Mouse (Mus musculus) heart, adult 2 months (tissue): ENCODE measurements around the gene Nxf1. TPM values are rescaled to one million over a fixed set of nuclear protein-coding genes. Genes with fewer than 3 reads are reported as not detected.

Experiments
- DNase-seq, 2 experiments: peaks; one replicate each; pipeline ENCODE4 v3.0.0; 2021
- H3K27ac ChIP-seq: fragments of 200-600 bp; 2 replicates; pipeline ENCODE4 v1.8.1; 2022
- H3K27me3 ChIP-seq: fragments of 200-500 bp; 2 replicates; pipeline ENCODE4 v1.6.1; 2012; ENCODE audit warnings: mild to moderate bottlenecking, low read length, inconsistent platforms, mixed read lengths; ENCODE audit not compliant: control insufficient read depth, insufficient read depth
- H3K36me3 ChIP-seq: fragments of 200-500 bp; 2 replicates; pipeline ENCODE4 v1.6.1; 2012; ENCODE audit warnings: low read length, inconsistent platforms; ENCODE audit not compliant: control insufficient read depth, insufficient read depth
- H3K4me1 ChIP-seq: fragments of 200-500 bp; 2 replicates; pipeline ENCODE4 v1.6.1; 2011; ENCODE audit warnings: low read length; ENCODE audit not compliant: control insufficient read depth, insufficient read depth
- H3K4me3 ChIP-seq: fragments of 200-600 bp; 2 replicates; pipeline ENCODE4 v1.8.1; 2022
- H3K79me2 ChIP-seq: fragments of 200-500 bp; replicated peaks from 2 replicates; pipeline ENCODE4 v1.6.1; 2012; ENCODE audit warnings: mild to moderate bottlenecking, inconsistent platforms, low read length, moderate library complexity, mixed read lengths; ENCODE audit not compliant: control insufficient read depth, insufficient read depth
- H3K9ac ChIP-seq: fragments of 200-500 bp; 2 replicates; pipeline ENCODE4 v1.6.1; 2012; ENCODE audit warnings: low read depth, mild to moderate bottlenecking, control low read depth, inconsistent platforms, low read length, mixed read lengths
- CTCF ChIP-seq: fragments of 200-600 bp; IDR thresholded peaks from 2 replicates; pipeline ENCODE4 v1.8.1; 2022; ENCODE audit warnings: antibody characterized with exemption, mild to moderate bottlenecking, moderate library complexity
- EP300 ChIP-seq: fragments of 200-500 bp; IDR thresholded peaks from 2 replicates; pipeline ENCODE4 v1.6.1; 2011; ENCODE audit warnings: low read depth, low read length, control low read depth; ENCODE audit not compliant: insufficient read depth
- POLR2A ChIP-seq: fragments of 200-500 bp; IDR thresholded peaks from 2 replicates; pipeline ENCODE4 v1.6.1; 2011; ENCODE audit warnings: mild to moderate bottlenecking, low read depth, low read length, control low read depth; ENCODE audit not compliant: insufficient read depth
- WGBS: fragments of 180-500 bp; shearing (Covaris S2); methylation state at CpG from one replicate; pipeline ENCODE4 v1.1.7; 2018; 5-methylcytosine and 5-hydroxymethylcytosine counted together
- intact Hi-C: fragments of 180-260 bp; cut with DNase I; formaldehyde crosslinking; loops from one replicate; pipeline ENCODE4 v1.15.1; 2025
- microRNA-seq, 2 experiments: library from miRNA; unstranded; fragments of <30 nt; microRNA quantifications; one replicate each; pipeline ENCODE4 v1.2.0; 2021
- polyA plus RNA-seq: library from polyadenylated mRNA; depleted of rRNA; stranded (reverse); fragments of >200 nt; gene quantifications from 2 replicates; pipeline ENCODE4 v1.2.3, GENCODE M21; 2012; rRNA removed
- total RNA-seq, 2 experiments: library from RNA; stranded (reverse); gene quantifications; 2 replicates each; pipeline ENCODE4 v1.2.3; 2021

Gene Nxf1
- total and polyA plus RNA-seq, 3 experiments = 35.5 to 66.5 (median 41.8) TPM

DNA sequence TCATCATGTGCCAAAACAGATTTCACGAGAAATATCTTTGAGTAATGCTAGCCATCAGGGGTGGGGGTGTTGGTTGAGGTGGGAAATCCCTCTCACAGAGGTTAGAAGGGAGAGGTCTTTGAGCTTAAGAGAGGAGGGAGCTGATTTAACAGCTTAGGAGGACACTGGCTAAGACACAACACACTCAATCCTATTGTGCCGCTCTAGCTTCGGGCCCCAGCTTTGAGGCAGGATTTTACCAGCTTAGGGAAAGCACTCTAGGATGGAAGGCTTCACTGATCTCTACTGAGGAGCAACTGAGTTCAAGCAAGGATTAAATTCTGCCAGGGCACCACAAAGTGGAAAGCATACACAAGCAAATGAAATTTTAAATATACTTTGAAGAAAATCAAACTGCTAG lies 60.1 kb downstream of the Nxf1 start:
- H3K9ac ChIP-seq = no peak overlapping the region
- peaks cover 6% of the 10 kb centered on the region for H3K36me3 ChIP-seq
- 61% methylated on average over 3 of the region's 3 CpGs for WGBS
- H3K27me3 ChIP-seq = no peaks in the 10 kb centered on the region
- H3K27ac ChIP-seq = no peak overlapping the region
- intact Hi-C loops = loop anchor here (5.0 kb wide), 4 partner anchors 45 to 95 kb away; partner anchors contain the start of genes 1700092M07Rik, Nxf1, Slc3a2 and Stx5a
- no peak overlapping the region for H3K4me3 ChIP-seq
- DNase-seq = no peak
- peaks cover 5% of the 10 kb centered on the region for H3K4me1 ChIP-seq
- no peak for TF ChIP-seq CTCF
- peaks cover 1% of the 10 kb centered on the region; the same call in 1 of the 2 replicates for H3K79me2 ChIP-seq

DNA sequence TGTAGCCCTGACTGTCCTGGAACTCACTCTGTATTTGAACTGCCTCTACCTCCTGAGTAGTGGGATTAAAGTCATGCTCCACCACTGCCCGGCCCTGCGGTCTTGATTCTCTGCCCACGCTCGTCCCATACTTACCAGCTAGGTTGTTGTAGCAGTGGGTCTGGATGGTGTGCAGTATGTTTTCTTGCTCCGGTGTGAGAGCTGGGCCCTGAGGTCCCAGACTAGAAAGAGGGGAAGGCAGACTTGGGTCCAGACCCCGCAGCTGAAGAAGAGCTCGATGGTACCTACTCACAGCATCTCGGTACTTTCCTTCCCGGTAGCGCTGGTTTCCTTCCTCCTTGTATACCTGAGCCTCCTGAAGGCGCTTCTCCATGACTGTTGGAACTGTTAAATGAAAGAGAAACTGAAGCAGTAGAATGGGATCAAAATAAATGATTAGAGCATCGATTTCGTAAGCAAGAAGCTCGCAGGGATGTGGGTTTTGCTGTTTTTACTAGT lies 61.5 kb downstream of the Nxf1 start:
- peaks cover 1% of the 10 kb centered on the region; the same call in 1 of the 2 replicates for H3K79me2 ChIP-seq
- intact Hi-C loops = loop anchor here (2.0 to 5.0 kb wide), 5 partner anchors 16 to 96 kb away; partner anchors contain the start of genes 1700092M07Rik, Nxf1, Slc3a2 and Stx5a
- peaks cover 7% of the 10 kb centered on the region for H3K4me1 ChIP-seq
- TF ChIP-seq POLR2A (no peak), CTCF (no peak), EP300 (no peak)
- peak overlapping the region; percentile 86 for H3K4me3 ChIP-seq
- peak overlapping the region; percentile 97 for H3K27ac ChIP-seq
- no peaks in the 10 kb centered on the region for H3K27me3 ChIP-seq
- WGBS = 9% methylated on average over 14 of the region's 14 CpGs
- DNase-seq = no peak
- H3K36me3 ChIP-seq = peaks cover 18% of the 10 kb centered on the region
- peak overlapping the region; percentile 62 for H3K9ac ChIP-seq

DNA sequence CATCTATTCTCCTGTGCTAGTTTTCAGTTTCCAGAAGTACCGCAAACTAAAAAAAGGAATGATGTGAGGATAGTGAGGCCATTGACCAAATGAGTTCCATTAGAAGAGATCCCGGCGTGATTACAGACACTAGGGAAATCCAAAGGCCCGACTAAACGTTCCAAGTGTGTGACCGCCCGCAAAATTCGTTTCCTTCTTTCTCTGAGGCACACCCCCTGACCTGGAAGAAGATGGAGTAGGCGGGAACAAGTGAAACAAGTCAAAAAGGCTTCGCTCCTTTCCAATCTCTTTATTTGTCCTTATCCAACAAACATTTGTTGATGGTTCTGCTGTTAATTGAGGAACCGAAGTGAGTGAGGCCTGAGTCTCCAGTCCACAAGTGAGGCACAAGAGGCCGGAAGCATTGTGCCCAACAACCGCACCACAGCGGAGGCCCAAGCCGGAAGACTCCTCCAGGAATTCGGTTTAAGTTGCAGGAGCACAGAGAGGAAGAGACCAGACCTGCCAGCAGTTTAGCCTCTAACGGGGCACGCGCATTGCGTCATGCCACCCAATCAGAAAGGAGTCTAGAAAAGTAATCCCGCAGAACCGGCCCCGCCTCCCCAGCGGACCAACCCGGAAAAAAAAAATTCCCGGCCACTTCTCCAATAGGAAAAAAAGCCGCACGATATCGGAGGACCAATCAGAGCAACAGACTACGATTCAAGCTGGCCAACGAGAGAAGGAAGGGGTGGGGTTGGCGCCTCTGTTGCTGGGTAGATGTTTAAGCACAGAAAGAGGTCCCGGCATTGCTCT lies 62.1 kb downstream of the Nxf1 start, which contains the start of gene Ttc9c:
Gene Ttc9c, minus strand, starts transcription at position 533 of the 795 bp plus-strand sequence.
- under 1% methylated on average over 33 of the region's 33 CpGs for WGBS
- peak; percentile 91 to 98 for DNase-seq
- Histone ChIP-seq H3K4me1 (peaks cover 7% of the 10 kb centered on the region), H3K36me3 (peaks cover 20% of the 10 kb centered on the region), H3K79me2 (peaks cover 1% of the 10 kb centered on the region; the same call in 1 of the 2 replicates), H3K27me3 (no peaks in the 10 kb centered on the region), H3K9ac (peak within 1 kb of the TSS; percentile 93), H3K27ac (peak within 1 kb of the TSS; percentile 97), H3K4me3 (peak within 1 kb of the TSS; percentile 86)
- TF ChIP-seq POLR2A (peak; percentile 82), EP300 (peak; percentile 79), CTCF (no peak)
- intact Hi-C loops = loop anchor here (2.0 to 5.0 kb wide), 5 partner anchors 16 to 97 kb away; partner anchors contain the start of genes 1700092M07Rik, Nxf1, Slc3a2 and Stx5a

DNA sequence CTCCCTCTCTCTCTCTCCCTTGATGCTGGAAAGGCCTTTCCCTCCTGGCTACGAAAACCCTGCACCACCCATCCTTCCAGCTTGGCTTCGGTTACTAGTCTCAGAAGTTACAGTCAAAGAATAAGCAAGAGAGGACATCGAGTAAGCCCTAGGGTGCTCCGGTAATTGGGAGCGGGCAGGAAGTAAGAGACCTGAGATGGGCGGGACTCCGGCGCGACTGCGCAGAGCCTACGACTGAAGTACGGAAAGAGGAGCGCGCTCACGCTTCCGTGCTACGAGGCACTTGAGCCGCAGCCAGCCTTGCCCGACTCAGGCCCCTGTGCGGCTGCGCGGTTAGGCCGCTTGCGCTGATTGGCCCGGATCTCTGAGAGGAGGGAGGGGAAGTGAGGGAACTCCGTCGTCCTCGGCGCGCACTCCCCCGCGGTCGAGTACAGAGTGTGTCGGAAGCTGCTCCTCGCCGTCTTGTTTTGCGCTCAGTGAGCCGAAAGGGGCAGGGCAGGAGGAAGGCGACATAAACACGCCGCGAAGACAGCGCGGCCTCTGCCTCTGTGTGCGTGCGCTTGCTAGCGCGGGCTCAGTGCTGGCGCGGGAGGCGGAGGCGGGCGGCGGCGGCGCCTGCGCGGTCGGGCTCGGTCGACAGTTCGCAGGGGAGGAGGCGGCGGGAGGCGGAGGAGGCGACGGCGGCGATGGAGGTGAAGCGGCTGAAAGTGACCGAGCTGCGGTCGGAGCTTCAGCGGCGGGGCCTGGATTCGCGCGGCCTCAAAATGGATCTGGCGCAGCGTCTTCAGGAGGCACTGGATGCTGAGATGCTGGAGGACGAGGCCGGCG lies 62.9 kb downstream of the Nxf1 start, which contains the start of gene Hnrnpul2:
Gene Hnrnpul2, plus strand, starts transcription at position 415 of the 828 bp plus-strand sequence.
- Histone ChIP-seq H3K4me3 (peak within 1 kb of the TSS; percentile 86), H3K27me3 (no peaks in the 10 kb centered on the region), H3K79me2 (peaks cover 1% of the 10 kb centered on the region; the same call in 1 of the 2 replicates), H3K4me1 (peaks cover 7% of the 10 kb centered on the region), H3K36me3 (peaks cover 27% of the 10 kb centered on the region), H3K27ac (peak within 1 kb of the TSS; percentile 97), H3K9ac (peak within 1 kb of the TSS; percentile 93)
- DNase-seq = peak; percentile 98 to 99
- intact Hi-C loops = loop anchor here (2.0 to 5.0 kb wide), 6 partner anchors 17 to 98 kb away; partner anchors contain the start of genes 1700092M07Rik, Ganab, Nxf1 and Slc3a2
- peak; percentile 97 for TF ChIP-seq POLR2A
- 0 out of 2 replicates have a peak, but pooled peaks have one; percentile 11 for TF ChIP-seq EP300
- TF ChIP-seq CTCF = no peak
- WGBS = under 1% methylated on average over 83 of the region's 83 CpGs

Small RNA genes lying within 50 kb of the gene (microRNA-seq; reads per million reads assigned to microRNA genes)
- gene Mir6992 = 0 reads per million in 2 experiments

Other genes with a start within 250 kb of the Nxf1 start
Only the 30 nearest of the 33 such genes appear.
- gene Slc22a8, start 165.8 kb upstream of the Nxf1 start, total RNA-seq = not detected
- gene Slc22a8, start 165.8 kb upstream of the Nxf1 start, polyA plus RNA-seq = 0.04 and 0.09 TPM in 2 replicates
- gene Slc22a6, start 139.0 kb upstream of the Nxf1 start, total RNA-seq = not detected
- gene Slc22a6, start 139.0 kb upstream of the Nxf1 start, polyA plus RNA-seq = not detected in 2 replicates
- not detected for gene Chrm1, start 93.3 kb upstream of the Nxf1 start, total RNA-seq
- gene Chrm1, start 93.3 kb upstream of the Nxf1 start, polyA plus RNA-seq = 0.09 and 0.21 TPM in 2 replicates
- 10 to 100 TPM; 41.0 to 42.2 TPM for gene Slc3a2, start 33.7 kb upstream of the Nxf1 start, total RNA-seq
- gene Slc3a2, start 33.7 kb upstream of the Nxf1 start, polyA plus RNA-seq = 60.9 and 61.1 TPM in 2 replicates
- 10 to 100 TPM; 18.7 to 19.2 TPM for gene Wdr74, start 21.2 kb upstream of the Nxf1 start, total RNA-seq
- 15.7 and 18.2 TPM in 2 replicates for gene Wdr74, start 21.2 kb upstream of the Nxf1 start, polyA plus RNA-seq
- gene 1700092M07Rik, start 16.4 kb upstream of the Nxf1 start, total RNA-seq = under 1 TPM in 1 of 2 experiments, not detected in 1; 0.57 TPM
- gene 1700092M07Rik, start 16.4 kb upstream of the Nxf1 start, polyA plus RNA-seq = 0.62 and 1.3 TPM in 2 replicates
- 10 to 100 TPM; 23.8 to 25.3 TPM for gene Stx5a, start 15.7 kb upstream of the Nxf1 start, total RNA-seq
- 33.4 and 49.3 TPM in 2 replicates for gene Stx5a, start 15.7 kb upstream of the Nxf1 start, polyA plus RNA-seq
- 100 to 1,000 TPM; 108 to 130 TPM for gene Tmem223, start 13.9 kb downstream of the Nxf1 start, total RNA-seq
- 212 and 233 TPM in 2 replicates for gene Tmem223, start 13.9 kb downstream of the Nxf1 start, polyA plus RNA-seq
- gene Tmem179b, start 17.4 kb downstream of the Nxf1 start, total RNA-seq = 10 to 100 TPM; 14.8 to 17.1 TPM
- gene Tmem179b, start 17.4 kb downstream of the Nxf1 start, polyA plus RNA-seq = 44.5 and 44.9 TPM in 2 replicates
- 1 to 10 TPM; 7.8 to 9.1 TPM for gene Taf6l, start 29.3 kb downstream of the Nxf1 start, total RNA-seq
- 6.0 and 6.2 TPM in 2 replicates for gene Taf6l, start 29.3 kb downstream of the Nxf1 start, polyA plus RNA-seq
- gene Polr2g, start 41.5 kb downstream of the Nxf1 start, total RNA-seq = 10 to 100 TPM; 53.4 to 56.3 TPM
- 55.1 and 84.1 TPM in 2 replicates for gene Polr2g, start 41.5 kb downstream of the Nxf1 start, polyA plus RNA-seq
- gene Zbtb3, start 45.5 kb downstream of the Nxf1 start, total RNA-seq = 1 to 10 TPM; 1.4 to 1.5 TPM
- 2.0 and 2.5 TPM in 2 replicates for gene Zbtb3, start 45.5 kb downstream of the Nxf1 start, polyA plus RNA-seq
- 10 to 100 TPM; 14.1 TPM for gene Ttc9c, start 62.3 kb downstream of the Nxf1 start, total RNA-seq
- 9.5 and 17.8 TPM in 2 replicates for gene Ttc9c, start 62.3 kb downstream of the Nxf1 start, polyA plus RNA-seq
- 10 to 100 TPM; 44.7 to 47.5 TPM for gene Hnrnpul2, start 62.9 kb downstream of the Nxf1 start, total RNA-seq
- gene Hnrnpul2, start 62.9 kb downstream of the Nxf1 start, polyA plus RNA-seq = 12.4 and 23.2 TPM in 2 replicates
- gene AC129217.1, start 72.7 kb downstream of the Nxf1 start, total RNA-seq = not detected
- not detected in 2 replicates for gene AC129217.1, start 72.7 kb downstream of the Nxf1 start, polyA plus RNA-seq
- gene Bscl2, start 80.4 kb downstream of the Nxf1 start, total RNA-seq = 10 to 100 TPM; 22.6 to 23.5 TPM
- gene Bscl2, start 80.4 kb downstream of the Nxf1 start, polyA plus RNA-seq = 52.3 and 67.7 TPM in 2 replicates
- not detected for gene Gng3, start 82.1 kb downstream of the Nxf1 start, total RNA-seq
- gene Gng3, start 82.1 kb downstream of the Nxf1 start, polyA plus RNA-seq = 0.23 and 0.35 TPM in 2 replicates
- gene Lrrn4cl, start 93.7 kb downstream of the Nxf1 start, total RNA-seq = 1 to 10 TPM; 2.6 to 3.7 TPM
- 3.8 and 5.7 TPM in 2 replicates for gene Lrrn4cl, start 93.7 kb downstream of the Nxf1 start, polyA plus RNA-seq
- 100 to 1,000 TPM; 108 to 135 TPM for gene Ubxn1, start 114.4 kb downstream of the Nxf1 start, total RNA-seq
- gene Ubxn1, start 114.4 kb downstream of the Nxf1 start, polyA plus RNA-seq = 60.7 and 62.2 TPM in 2 replicates
- 10 to 100 TPM; 49.9 to 56.5 TPM for gene Uqcc3, start 123.8 kb downstream of the Nxf1 start, total RNA-seq
- gene Uqcc3, start 123.8 kb downstream of the Nxf1 start, polyA plus RNA-seq = 43.7 and 48.6 TPM in 2 replicates
- 1 to 10 TPM; 4.2 to 5.2 TPM for gene Lbhd1, start 126.7 kb downstream of the Nxf1 start, total RNA-seq
- gene Lbhd1, start 126.7 kb downstream of the Nxf1 start, polyA plus RNA-seq = 1.1 and 1.3 TPM in 2 replicates
- gene Gm49403, start 126.9 kb downstream of the Nxf1 start, total RNA-seq = not detected
- not detected in 2 replicates for gene Gm49403, start 126.9 kb downstream of the Nxf1 start, polyA plus RNA-seq
- gene 1810009A15Rik, start 131.8 kb downstream of the Nxf1 start, total RNA-seq = 10 to 100 TPM; 15.6 to 21.0 TPM
- 10.1 and 10.5 TPM in 2 replicates for gene 1810009A15Rik, start 131.8 kb downstream of the Nxf1 start, polyA plus RNA-seq
- 1 to 10 TPM in 1 of 2 experiments, under 1 TPM in 1; 0.57 to 3.2 TPM for gene Gm49416, start 131.9 kb downstream of the Nxf1 start, total RNA-seq
- 1.2 and 1.3 TPM in 2 replicates for gene Gm49416, start 131.9 kb downstream of the Nxf1 start, polyA plus RNA-seq
- gene Ints5, start 135.9 kb downstream of the Nxf1 start, total RNA-seq = 10 to 100 TPM; 10.6 to 12.6 TPM
- gene Ints5, start 135.9 kb downstream of the Nxf1 start, polyA plus RNA-seq = 10.8 and 13.5 TPM in 2 replicates
- gene Ganab, start 141.0 kb downstream of the Nxf1 start, total RNA-seq = 10 to 100 TPM; 50.3 to 52.5 TPM
- gene Ganab, start 141.0 kb downstream of the Nxf1 start, polyA plus RNA-seq = 54.5 and 90.0 TPM in 2 replicates
- gene B3gat3, start 163.3 kb downstream of the Nxf1 start, total RNA-seq = 10 to 100 TPM; 35.4 to 42.3 TPM
- 59.4 and 61.2 TPM in 2 replicates for gene B3gat3, start 163.3 kb downstream of the Nxf1 start, polyA plus RNA-seq
- gene Rom1, start 172.3 kb downstream of the Nxf1 start, total RNA-seq = 10 to 100 TPM; 21.8 to 23.1 TPM
- 24.9 and 30.7 TPM in 2 replicates for gene Rom1, start 172.3 kb downstream of the Nxf1 start, polyA plus RNA-seq
- gene Eml3, start 172.5 kb downstream of the Nxf1 start, total RNA-seq = 1 to 10 TPM; 7.0 to 9.7 TPM
- 17.6 and 18.4 TPM in 2 replicates for gene Eml3, start 172.5 kb downstream of the Nxf1 start, polyA plus RNA-seq
- gene Mta2, start 184.8 kb downstream of the Nxf1 start, total RNA-seq = 10 to 100 TPM; 29.0 to 32.1 TPM
- gene Mta2, start 184.8 kb downstream of the Nxf1 start, polyA plus RNA-seq = 13.1 and 15.6 TPM in 2 replicates